10 mouse cellular contexts compared by ENCODE assay signal in genomic region chr8:33991165-33991916, GRCm38 (mm10).
DNase-seq lines count a peak whose midpoint lies in the region; ATAC-seq lines count a peak whose summit lies in the region.
"Had no signal": no experiment of that assay in that cellular context is flagged by ENCODE, and none has a peak within 500 bp of the region (broad histone marks: within the 10 kb centered on the region; RNA-seq: fewer than 3 reads in every experiment).

No protein-coding gene starts in this region.

- intact Hi-C loops in heart, postnatal 25 days (cut with DNase I), result no loop called here

- H3K4me1 ChIP-seq in heart, embryonic 10.5 days, result peaks cover 60% of the 10 kb centered on the region
- H3K4me1 ChIP-seq in hindbrain, embryonic 16.5 days (ENCODE audit: control insufficient read depth, insufficient read depth, low read depth, low read length), result no peaks in the 10 kb centered on the region
- no peaks in the 10 kb centered on the region for H3K4me1 ChIP-seq in midbrain, embryonic 11.5 days (ENCODE audit: control insufficient read depth, insufficient read depth, low read length)

- H3K9me3 ChIP-seq in heart, embryonic 10.5 days, result no peaks in the 10 kb centered on the region
- H3K9me3 ChIP-seq in hindbrain, embryonic 16.5 days (ENCODE audit: control insufficient read depth, low read length), result no peaks in the 10 kb centered on the region
- no peaks in the 10 kb centered on the region for H3K9me3 ChIP-seq in midbrain, embryonic 11.5 days (ENCODE audit: control insufficient read depth, low read length)

- H3K27me3 ChIP-seq in heart, embryonic 10.5 days (ENCODE audit: insufficient read depth, poor library complexity, severe bottlenecking), result no peaks in the 10 kb centered on the region
- no peaks in the 10 kb centered on the region for H3K27me3 ChIP-seq in hindbrain, embryonic 16.5 days (replicated peaks; ENCODE audit: control insufficient read depth, insufficient read depth, low read length)
- no peaks in the 10 kb centered on the region for H3K27me3 ChIP-seq in midbrain, embryonic 11.5 days (ENCODE audit: control insufficient read depth, insufficient read depth, low read length)

- 0 out of 2 replicates have a peak overlapping the region, but pooled peaks have one; percentile 22 for H3K4me3 ChIP-seq in heart, embryonic 10.5 days
- peak overlapping the region; percentile 12; the same call in 1 of the 2 replicates for H3K4me3 ChIP-seq in hindbrain, embryonic 16.5 days (ENCODE audit: low read length)
- H3K4me3 ChIP-seq in midbrain, embryonic 11.5 days (ENCODE audit: low read depth, low read length), result no peak overlapping the region
- H3K4me3 ChIP-seq: erythroblast, embryonic 14.5 days had no signal

- peak overlapping the region; percentile 89 for H3K27ac ChIP-seq in heart, embryonic 10.5 days
- H3K27ac ChIP-seq in hindbrain, embryonic 16.5 days (ENCODE audit: low read depth, low read length), result no peak overlapping the region
- H3K27ac ChIP-seq in midbrain, embryonic 11.5 days (ENCODE audit: low read depth, low read length), result no peak overlapping the region

- no peaks in the 10 kb centered on the region for H3K36me3 ChIP-seq in heart, embryonic 10.5 days
- no peaks in the 10 kb centered on the region for H3K36me3 ChIP-seq in hindbrain, embryonic 16.5 days (ENCODE audit: control insufficient read depth, insufficient read depth, low read length)
- no peaks in the 10 kb centered on the region for H3K36me3 ChIP-seq in midbrain, embryonic 11.5 days (ENCODE audit: control insufficient read depth, insufficient read depth, low read length)

- DNase-seq in heart, embryonic 10.5 days (ENCODE audit: low spot score), result no peak
- no peak for DNase-seq in heart, postnatal 25 days (ENCODE audit: low spot score)
- DNase-seq in embryo, embryonic 10 days (ENCODE audit: low spot score), result peak; percentile 68
- DNase-seq in midbrain, embryonic 11.5 days (ENCODE audit: low spot score, missing footprints), result peak; percentile 89
- DNase-seq in cerebellum, adult 9-10 months, result no peak
- DNase-seq in urinary bladder, adult 2 months (ENCODE audit: low spot score), result no peak
- DNase-seq: kidney, postnatal 10 days had no signal

- H3K9ac ChIP-seq in hindbrain, embryonic 16.5 days (ENCODE audit: low read depth, low read length), result 0 out of 2 replicates have a peak overlapping the region, but pooled peaks have one; percentile 36
- H3K9ac ChIP-seq in midbrain, embryonic 11.5 days (ENCODE audit: low read length), result 0 out of 2 replicates have a peak overlapping the region, but pooled peaks have one; percentile 36

- 19% methylated on average over 17 of the region's 17 CpGs for WGBS in heart, embryonic 10.5 days
- 19% methylated on average over 17 of the region's 17 CpGs for WGBS in hindbrain, embryonic 16.5 days
- 27% methylated on average over 17 of the region's 17 CpGs for WGBS in midbrain, embryonic 11.5 days

- ATAC-seq in hindbrain, embryonic 16.5 days, result peak; percentile 72; the same call in 1 of the 2 replicates
- peak; percentile 42; the same call in 1 of the 2 replicates for ATAC-seq in midbrain, embryonic 11.5 days (ENCODE audit: low FRiP score)
- ATAC-seq in CD4-positive, CD25-positive, alpha-beta regulatory T cell, adult 4 months, result no peak

- peak overlapping the region; percentile 34 for H3K4me2 ChIP-seq in hindbrain, embryonic 16.5 days (ENCODE audit: low read length)
- H3K4me2 ChIP-seq in midbrain, embryonic 11.5 days, result peak overlapping the region; percentile 31

Comparison
In these comparisons a context has a peak if more than half of its experiments do, and no peak if none do; other contexts are left out.
1. DNase-seq: peak in embryo, embryonic 10 days (single experiment) and midbrain, embryonic 11.5 days (single experiment); none in heart, embryonic 10.5 days (single experiment), heart, postnatal 25 days (single experiment), cerebellum, adult 9-10 months (single experiment) and urinary bladder, adult 2 months (single experiment).